8 mouse cellular contexts compared by ENCODE assay signal in the genomic region with DNA sequence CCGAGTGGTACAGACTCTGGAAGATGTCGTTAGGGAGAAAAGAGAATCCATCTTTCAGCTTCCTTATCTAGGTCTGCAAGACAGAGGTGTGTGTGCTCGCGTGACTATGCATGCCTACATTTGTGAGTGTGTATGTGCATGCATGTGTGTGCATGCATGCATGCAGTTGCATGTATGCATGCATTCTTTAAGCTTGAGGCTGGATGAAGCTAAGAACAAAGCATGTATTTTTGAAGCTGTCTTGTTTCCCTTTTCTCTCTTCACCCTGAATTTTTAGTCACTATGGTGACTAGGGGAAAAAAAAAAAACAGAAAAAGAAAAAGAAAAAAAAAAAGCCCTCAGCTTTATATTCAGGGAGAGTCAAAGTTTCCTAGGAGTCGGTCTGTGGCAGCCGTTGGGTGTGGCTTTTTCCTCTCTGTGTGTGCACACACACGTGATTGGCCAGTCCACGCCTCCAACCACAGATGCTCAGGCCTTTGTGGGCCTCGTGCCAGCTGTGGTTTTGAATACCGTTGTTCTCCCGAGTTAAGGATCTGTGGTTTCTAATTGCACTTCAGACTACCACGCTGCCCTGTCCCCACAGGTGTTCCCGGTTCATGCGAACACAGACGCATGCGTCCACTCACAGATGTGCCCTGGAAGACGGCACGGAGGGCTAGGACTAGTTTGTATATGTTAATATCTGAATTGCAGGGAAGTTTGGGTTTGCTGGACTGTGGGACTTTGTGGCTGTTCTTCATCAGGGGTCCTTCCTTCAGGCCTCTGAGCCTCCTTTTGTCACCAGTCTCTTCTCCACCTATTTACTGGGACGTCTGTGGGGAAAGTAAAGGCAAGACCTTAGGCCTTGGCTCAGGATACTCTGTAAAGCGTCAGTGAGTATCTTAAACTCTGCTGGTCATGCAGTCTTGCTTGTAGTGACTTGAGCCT.
DNase-seq lines count a peak whose midpoint lies in the region; ATAC-seq lines count a peak whose summit lies in the region.

No protein-coding gene starts in this region.

- peaks cover 31% of the 10 kb centered on the region for H3K4me1 ChIP-seq in liver, embryonic 12.5 days
- peaks cover 34% of the 10 kb centered on the region for H3K4me1 ChIP-seq in kidney, embryonic 15.5 days
- H3K4me1 ChIP-seq in intestine, embryonic 16.5 days (ENCODE audit: control insufficient read depth, insufficient read depth, low read length): peaks cover 36% of the 10 kb centered on the region

- no peak for ATAC-seq in liver, embryonic 12.5 days
- ATAC-seq in kidney, embryonic 15.5 days (replicated peaks; ENCODE audit: low FRiP score): no peak
- ATAC-seq in intestine, embryonic 16.5 days: no peak

- no peak overlapping the region for H3K4me2 ChIP-seq in liver, embryonic 12.5 days
- no peak overlapping the region for H3K4me2 ChIP-seq in kidney, embryonic 15.5 days
- H3K4me2 ChIP-seq in intestine, embryonic 16.5 days (ENCODE audit: low read depth, low read length): no peak overlapping the region

- H3K9ac ChIP-seq in liver, embryonic 12.5 days: no peak overlapping the region
- no peak overlapping the region for H3K9ac ChIP-seq in kidney, embryonic 15.5 days
- H3K9ac ChIP-seq in intestine, embryonic 16.5 days (ENCODE audit: low read depth, low read length): no peak overlapping the region

- H3K27ac ChIP-seq in liver, embryonic 12.5 days: no peak overlapping the region
- H3K27ac ChIP-seq in kidney, embryonic 15.5 days: peak overlapping the region; percentile 15; the same call in 1 of the 2 replicates
- H3K27ac ChIP-seq in intestine, embryonic 16.5 days (ENCODE audit: low read length): no peak overlapping the region

- WGBS in liver, embryonic 12.5 days (ENCODE audit: insufficient replicate concordance): 31% methylated on average over 20 of the region's 20 CpGs
- 61% methylated on average over 20 of the region's 20 CpGs for WGBS in kidney, embryonic 15.5 days
- WGBS in intestine, embryonic 16.5 days: 34% methylated on average over 20 of the region's 20 CpGs

- H3K4me3 ChIP-seq in liver, embryonic 12.5 days: no peak overlapping the region
- H3K4me3 ChIP-seq in kidney, embryonic 15.5 days (replicated peaks): no peak overlapping the region
- H3K4me3 ChIP-seq in intestine, embryonic 16.5 days (ENCODE audit: low read length): no peak overlapping the region

- peak; percentile 64 for DNase-seq in liver
- peak; percentile 62 to 72 for DNase-seq in adrenal gland, postnatal 36 days
- DNase-seq in gastrocnemius, postnatal 36 days: peak; percentile 69 to 81
- DNase-seq in lung, postnatal 14 days: peak; percentile 88
- peak; percentile 61 for DNase-seq in right cerebral cortex, postnatal 25 days

- intact Hi-C loops in gastrocnemius, postnatal 36 days (cut with DNase I): no loop called here

- H3K9me3 ChIP-seq in liver, embryonic 12.5 days (replicated peaks): no peaks in the 10 kb centered on the region
- H3K9me3 ChIP-seq in kidney, embryonic 15.5 days (replicated peaks): no peaks in the 10 kb centered on the region
- no peaks in the 10 kb centered on the region for H3K9me3 ChIP-seq in intestine, embryonic 16.5 days (ENCODE audit: control insufficient read depth, low read length)

- no peaks in the 10 kb centered on the region for H3K36me3 ChIP-seq in liver, embryonic 12.5 days
- H3K36me3 ChIP-seq in kidney, embryonic 15.5 days: no peaks in the 10 kb centered on the region
- H3K36me3 ChIP-seq in intestine, embryonic 16.5 days (ENCODE audit: control insufficient read depth, insufficient read depth, low read length): no peaks in the 10 kb centered on the region

- H3K27me3 ChIP-seq in liver, embryonic 12.5 days (replicated peaks): peaks cover 14% of the 10 kb centered on the region; the same call in 1 of the 2 replicates
- H3K27me3 ChIP-seq in kidney, embryonic 15.5 days: no peaks in the 10 kb centered on the region
- H3K27me3 ChIP-seq in intestine, embryonic 16.5 days (replicated peaks; ENCODE audit: control insufficient read depth, insufficient read depth, low read length): no peaks in the 10 kb centered on the region
